Comparison of ENCODE assay signal across 17 mouse cellular contexts in the genomic region with DNA sequence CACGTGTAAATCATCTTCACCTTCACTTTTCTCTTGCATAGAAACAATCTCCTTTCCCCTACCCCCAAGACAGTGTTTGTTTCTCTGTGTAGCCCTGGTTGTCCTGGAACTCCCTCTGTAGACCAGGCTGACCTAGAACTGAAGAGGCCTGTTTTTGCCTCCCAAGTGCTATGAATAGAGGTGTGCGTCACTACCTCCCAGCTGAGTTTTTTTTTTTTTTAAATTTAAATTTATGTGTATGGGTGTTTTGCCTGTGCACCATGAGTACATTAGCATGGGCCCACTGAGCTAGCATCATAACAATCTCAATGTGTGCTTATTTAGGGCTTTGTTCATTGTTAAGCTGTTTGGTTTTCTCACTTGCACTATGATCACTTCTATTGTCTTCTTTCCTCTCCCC.
"Had no signal": no experiment of that assay in that cellular context is flagged by ENCODE, and none has a peak within 500 bp of the region (broad histone marks: within the 10 kb centered on the region; RNA-seq: fewer than 3 reads in every experiment).

No protein-coding gene starts in this region.

- H3K36me3 ChIP-seq: midbrain, embryonic 10.5 days; midbrain, embryonic 12.5 days; neural tube, embryonic 13.5 days; neural tube, embryonic 15.5 days had no signal

- H3K4me3 ChIP-seq: midbrain, embryonic 10.5 days; midbrain, embryonic 12.5 days; myocyte; neural tube, embryonic 13.5 days; neural tube, embryonic 15.5 days had no signal

- H3K27ac ChIP-seq: midbrain, embryonic 10.5 days; midbrain, embryonic 12.5 days; neural tube, embryonic 13.5 days; neural tube, embryonic 15.5 days had no signal

- H3K27me3 ChIP-seq: midbrain, embryonic 12.5 days; neural tube, embryonic 13.5 days; neural tube, embryonic 15.5 days had no signal

- H3K4me2 ChIP-seq: lung, embryonic 14.5 days; midbrain, embryonic 12.5 days; neural tube, embryonic 13.5 days; neural tube, embryonic 15.5 days had no signal

- H3K9ac ChIP-seq: lung, embryonic 14.5 days; midbrain, embryonic 12.5 days; neural tube, embryonic 13.5 days; neural tube, embryonic 15.5 days had no signal

- ATAC-seq: midbrain, embryonic 16.5 days had no signal

- DNase-seq: lung, adult 18-20 months; lung, embryonic 14.5 days; lung, postnatal 10 days; lung, postnatal 4 days; midbrain, embryonic 14.5 days; retina, postnatal 1 day; right cerebral cortex, postnatal 14 days; spleen, adult 18-20 months; thymus, adult 18-20 months; thymus, postnatal 14 days; thymus, postnatal 36 days had no signal

- H3K9me3 ChIP-seq: midbrain, embryonic 10.5 days; midbrain, embryonic 12.5 days; neural tube, embryonic 13.5 days; neural tube, embryonic 15.5 days had no signal

- H3K4me1 ChIP-seq: midbrain, embryonic 10.5 days; midbrain, embryonic 12.5 days; neural tube, embryonic 13.5 days; neural tube, embryonic 15.5 days had no signal
